8 mouse cellular contexts compared by ENCODE assay signal in the genomic region with DNA sequence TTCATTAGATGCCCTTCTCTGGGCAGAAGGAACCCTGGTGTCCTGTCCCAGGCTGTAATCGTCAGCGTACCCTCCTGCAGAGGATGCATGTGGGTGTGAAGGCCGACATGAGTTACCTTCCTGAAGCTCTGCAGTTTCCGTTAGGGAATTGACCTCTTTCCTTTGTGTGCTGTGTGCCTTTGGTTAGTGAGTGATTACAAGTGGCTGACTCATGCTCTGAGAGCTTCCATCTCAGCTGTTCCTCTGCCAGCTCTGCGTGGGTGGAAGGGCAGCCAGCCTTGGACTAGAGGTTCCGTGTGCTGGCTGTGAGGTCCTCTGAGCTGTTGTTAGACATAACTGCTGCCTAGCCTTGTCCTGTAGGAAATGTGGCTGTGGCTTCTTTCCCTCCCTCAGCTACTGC.
DNase-seq lines count a peak whose midpoint lies in the region; ATAC-seq and TF ChIP-seq lines count a peak whose summit lies in the region.

No protein-coding gene starts in this region.

- no peaks in the 10 kb centered on the region for H3K27me3 ChIP-seq in hindbrain, embryonic 15.5 days
- no peaks in the 10 kb centered on the region for H3K27me3 ChIP-seq in hindbrain, embryonic 14.5 days (ENCODE audit: control insufficient read depth, insufficient read depth, low read length)
- H3K27me3 ChIP-seq in embryonic facial prominence, embryonic 15.5 days, result no peaks in the 10 kb centered on the region
- H3K27me3 ChIP-seq in heart, postnatal 0 days (ENCODE audit: control insufficient read depth, insufficient read depth, low read length), result no peaks in the 10 kb centered on the region
- H3K27me3 ChIP-seq in liver, adult 2 months (ENCODE audit: control insufficient read depth, insufficient read depth, low read length), result no peaks in the 10 kb centered on the region
- no peaks in the 10 kb centered on the region; the same call in 1 of the 2 replicates for H3K27me3 ChIP-seq in forebrain, embryonic 13.5 days

- H3K27ac ChIP-seq in hindbrain, embryonic 15.5 days (replicated peaks), result 0 out of 2 replicates have a peak overlapping the region, but pooled peaks have one; percentile 41
- no peak overlapping the region; the same call in 1 of the 2 replicates for H3K27ac ChIP-seq in hindbrain, embryonic 14.5 days
- H3K27ac ChIP-seq in embryonic facial prominence, embryonic 15.5 days (replicated peaks), result peak overlapping the region; percentile 9; the same call in 1 of the 2 replicates
- peak overlapping the region; percentile 78 for H3K27ac ChIP-seq in heart, postnatal 0 days (ENCODE audit: low read depth)
- no peak overlapping the region for H3K27ac ChIP-seq in liver, adult 2 months (replicated peaks; ENCODE audit: insufficient read depth, low read depth, low read length)
- no peak overlapping the region for H3K27ac ChIP-seq in forebrain, embryonic 13.5 days

- H3K4me3 ChIP-seq in hindbrain, embryonic 15.5 days, result no peak overlapping the region
- H3K4me3 ChIP-seq in hindbrain, embryonic 14.5 days (replicated peaks; ENCODE audit: low read length), result no peak overlapping the region
- H3K4me3 ChIP-seq in embryonic facial prominence, embryonic 15.5 days (replicated peaks), result no peak overlapping the region
- no peak overlapping the region for H3K4me3 ChIP-seq in heart, postnatal 0 days (ENCODE audit: low read depth, low read length)
- no peak overlapping the region for H3K4me3 ChIP-seq in liver, adult 2 months (ENCODE audit: insufficient read depth, low read depth, low read length)
- no peak overlapping the region for H3K4me3 ChIP-seq in forebrain, embryonic 13.5 days

- H3K36me3 ChIP-seq in hindbrain, embryonic 15.5 days, result no peaks in the 10 kb centered on the region
- H3K36me3 ChIP-seq in hindbrain, embryonic 14.5 days (replicated peaks; ENCODE audit: control insufficient read depth, insufficient read depth), result no peaks in the 10 kb centered on the region
- H3K36me3 ChIP-seq in embryonic facial prominence, embryonic 15.5 days, result no peaks in the 10 kb centered on the region
- H3K36me3 ChIP-seq in heart, postnatal 0 days (replicated peaks; ENCODE audit: control insufficient read depth, insufficient read depth, low read length), result no peaks in the 10 kb centered on the region
- no peaks in the 10 kb centered on the region for H3K36me3 ChIP-seq in liver, adult 2 months (ENCODE audit: control insufficient read depth, insufficient read depth, low read length)
- H3K36me3 ChIP-seq in forebrain, embryonic 13.5 days (ENCODE audit: poor library complexity, severe bottlenecking), result no peaks in the 10 kb centered on the region

- no peak for ATAC-seq in hindbrain, embryonic 15.5 days (ENCODE audit: low FRiP score, low read depth)
- no peak for ATAC-seq in hindbrain, embryonic 14.5 days (ENCODE audit: low FRiP score)
- peak; percentile 34; the same call in 1 of the 2 replicates for ATAC-seq in embryonic facial prominence, embryonic 15.5 days (ENCODE audit: insufficient number of reproducible peaks, low FRiP score, low TSS enrichment, low read depth)
- peak; percentile 91 for ATAC-seq in heart, postnatal 0 days (ENCODE audit: insufficient read depth, low read depth)
- no peak for ATAC-seq in forebrain, embryonic 13.5 days

- H3K9ac ChIP-seq in hindbrain, embryonic 15.5 days, result no peak overlapping the region
- no peak overlapping the region for H3K9ac ChIP-seq in hindbrain, embryonic 14.5 days
- H3K9ac ChIP-seq in embryonic facial prominence, embryonic 15.5 days, result no peak overlapping the region
- H3K9ac ChIP-seq in heart, postnatal 0 days (replicated peaks; ENCODE audit: low read depth, low read length), result peak overlapping the region; percentile 27; the same call in 1 of the 2 replicates
- no peak overlapping the region for H3K9ac ChIP-seq in liver, adult 2 months (ENCODE audit: low read depth, low read length)
- H3K9ac ChIP-seq in forebrain, embryonic 13.5 days, result no peak overlapping the region

- 0 out of 2 replicates have a peak, but pooled peaks have one; percentile 2 for TF ChIP-seq CTCF in heart, postnatal 0 days (IDR thresholded peaks at IDR 0.05; ENCODE audit: low read depth)
- no peak for TF ChIP-seq CTCF in liver, adult 2 months (IDR thresholded peaks at IDR 0.05; ENCODE audit: low read depth, low read length)

- TF ChIP-seq EP300 in heart, postnatal 0 days (IDR thresholded peaks at IDR 0.05; ENCODE audit: low read depth), result no peak

- no peak overlapping the region for H3K4me2 ChIP-seq in hindbrain, embryonic 15.5 days
- H3K4me2 ChIP-seq in hindbrain, embryonic 14.5 days (replicated peaks), result no peak overlapping the region
- no peak overlapping the region for H3K4me2 ChIP-seq in embryonic facial prominence, embryonic 15.5 days (replicated peaks)
- no peak overlapping the region for H3K4me2 ChIP-seq in heart, postnatal 0 days (ENCODE audit: low read depth, low read length)
- no peak overlapping the region for H3K4me2 ChIP-seq in forebrain, embryonic 13.5 days

- WGBS in hindbrain, embryonic 15.5 days, result 51% methylated on average over 6 of the region's 6 CpGs
- WGBS in hindbrain, embryonic 14.5 days, result 64% methylated on average over 6 of the region's 6 CpGs
- 52% methylated on average over 6 of the region's 6 CpGs for WGBS in embryonic facial prominence, embryonic 15.5 days
- WGBS in heart, postnatal 0 days, result 6% methylated on average over 6 of the region's 6 CpGs
- WGBS in liver, adult 2 months, result 4% methylated on average over 6 of the region's 6 CpGs
- 72% methylated on average over 6 of the region's 6 CpGs for WGBS in forebrain, embryonic 13.5 days

- DNase-seq in hindbrain, embryonic 14.5 days (ENCODE audit: low spot score), result no peak
- DNase-seq in NIH3T3 (ENCODE audit: low read depth), result peak; percentile 93
- peak; percentile 81 for DNase-seq in heart, postnatal 0 days (ENCODE audit: low spot score)
- DNase-seq in liver, adult 2 months (ENCODE audit: extremely low read depth, low read depth, low spot score), result peak; percentile 53
- DNase-seq in retina, postnatal 1 day, result peak; percentile 60

- no peak for TF ChIP-seq POLR2A in liver, adult 2 months (IDR thresholded peaks at IDR 0.05; ENCODE audit: extremely low read depth, insufficient read depth, low read length)

- H3K9me3 ChIP-seq in hindbrain, embryonic 15.5 days, result no peaks in the 10 kb centered on the region
- H3K9me3 ChIP-seq in hindbrain, embryonic 14.5 days (ENCODE audit: control insufficient read depth, low read length), result no peaks in the 10 kb centered on the region
- H3K9me3 ChIP-seq in embryonic facial prominence, embryonic 15.5 days (replicated peaks), result no peaks in the 10 kb centered on the region
- no peaks in the 10 kb centered on the region for H3K9me3 ChIP-seq in heart, postnatal 0 days (replicated peaks; ENCODE audit: control insufficient read depth, low read length)
- no peaks in the 10 kb centered on the region for H3K9me3 ChIP-seq in forebrain, embryonic 13.5 days (replicated peaks)

- H3K79me2 ChIP-seq in liver, adult 2 months (ENCODE audit: control insufficient read depth, insufficient read depth, low read length), result no peaks in the 10 kb centered on the region

- peaks cover 16% of the 10 kb centered on the region for H3K4me1 ChIP-seq in hindbrain, embryonic 15.5 days (replicated peaks)
- 0 out of 2 replicates have a peak, but pooled peaks cover 6% of the 10 kb centered on the region for H3K4me1 ChIP-seq in hindbrain, embryonic 14.5 days (replicated peaks; ENCODE audit: control insufficient read depth, insufficient read depth, low read length)
- H3K4me1 ChIP-seq in embryonic facial prominence, embryonic 15.5 days, result peaks cover 17% of the 10 kb centered on the region; the same call in 1 of the 2 replicates
- H3K4me1 ChIP-seq in heart, postnatal 0 days (ENCODE audit: control insufficient read depth, insufficient read depth), result peaks cover 30% of the 10 kb centered on the region
- peaks cover 9% of the 10 kb centered on the region for H3K4me1 ChIP-seq in liver, adult 2 months (ENCODE audit: control insufficient read depth, insufficient read depth, low read length)
- peaks cover 16% of the 10 kb centered on the region for H3K4me1 ChIP-seq in forebrain, embryonic 13.5 days

Comparison
In these comparisons a context has a peak if more than half of its experiments do, and no peak if none do; other contexts are left out.
1. H3K27ac ChIP-seq: peak in hindbrain, embryonic 15.5 days (single experiment), embryonic facial prominence, embryonic 15.5 days (single experiment) and heart, postnatal 0 days (single experiment); none in hindbrain, embryonic 14.5 days (single experiment), liver, adult 2 months (single experiment) and forebrain, embryonic 13.5 days (single experiment).
2. ATAC-seq: peak in embryonic facial prominence, embryonic 15.5 days (single experiment) and heart, postnatal 0 days (single experiment); none in hindbrain, embryonic 15.5 days (single experiment), hindbrain, embryonic 14.5 days (single experiment) and forebrain, embryonic 13.5 days (single experiment).